Mouse (Mus musculus) layer of hippocampus, postnatal 36 days (tissue): ENCODE results near the gene Fnip1. TPM values are rescaled to one million over a fixed set of nuclear protein-coding genes. Genes with fewer than 3 reads are reported as not detected.

Source experiments
- DNase-seq, 2 experiments: peaks; one replicate each; pipeline ENCODE4 v3.0.0; 2022
- total RNA-seq, 2 experiments: library from RNA; stranded (reverse); gene quantifications; 2 replicates each; pipeline ENCODE4 v1.2.3; 2021

Gene Fnip1
- total RNA-seq, 2 experiments from 2014 or later, result 34.9 to 36.4 TPM

- no peak for DNase-seq
Measured at GRCm38 (mm10) chr11:54554970-54555369, 117.0 kb downstream of the Fnip1 start.

GRCm38 (mm10) chr11:54562761-54563160 is 124.8 kb downstream of the Fnip1 start:
- DNase-seq, result no peak

Other genes starting within 250 kb of the Fnip1 start
- not detected for gene Csf2, start 188.5 kb upstream of the Fnip1 start, total RNA-seq
- gene Il3, start 170.9 kb upstream of the Fnip1 start, total RNA-seq, result not detected
- gene Acsl6, start 134.4 kb upstream of the Fnip1 start, total RNA-seq, result 100 to 1,000 TPM; 181 to 196 TPM
- not detected for gene Meikin, start 67.5 kb upstream of the Fnip1 start, total RNA-seq
- gene Rapgef6, start 84.6 kb downstream of the Fnip1 start, total RNA-seq, result 10 to 100 TPM; 41.3 to 48.5 TPM